Mouse (Mus musculus): Measurements from ENCODE around the gene Olfr45. TPM values are rescaled to one million over a fixed set of nuclear protein-coding genes. Genes with fewer than 3 reads are reported as not detected.

Gene Olfr45
- polyA plus RNA-seq (2017; shearing (Covaris generic)) = not detected

DNA sequence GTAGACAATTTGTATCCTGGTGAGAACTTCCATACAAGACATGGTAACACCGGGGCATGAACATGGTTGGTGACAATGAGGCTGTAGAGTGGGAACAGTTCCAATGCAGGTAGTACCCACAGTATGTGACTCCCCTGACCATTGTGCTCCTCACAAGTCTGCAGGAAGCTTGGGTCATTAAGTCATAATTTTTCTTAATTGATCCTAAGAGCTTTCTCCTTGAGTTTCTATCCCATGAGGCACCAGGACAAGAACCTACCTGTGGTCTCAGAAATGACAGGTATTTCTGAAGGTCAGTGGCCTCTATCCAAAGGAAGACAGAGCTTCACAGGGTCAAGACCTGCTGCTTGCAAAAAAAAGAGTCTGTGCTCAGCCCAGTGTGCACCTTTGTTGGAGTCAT is at the start of gene Olfr45:
Gene Olfr45 (plus strand): TSS at position 301 of the 400 bp plus-strand sequence.

DNA sequence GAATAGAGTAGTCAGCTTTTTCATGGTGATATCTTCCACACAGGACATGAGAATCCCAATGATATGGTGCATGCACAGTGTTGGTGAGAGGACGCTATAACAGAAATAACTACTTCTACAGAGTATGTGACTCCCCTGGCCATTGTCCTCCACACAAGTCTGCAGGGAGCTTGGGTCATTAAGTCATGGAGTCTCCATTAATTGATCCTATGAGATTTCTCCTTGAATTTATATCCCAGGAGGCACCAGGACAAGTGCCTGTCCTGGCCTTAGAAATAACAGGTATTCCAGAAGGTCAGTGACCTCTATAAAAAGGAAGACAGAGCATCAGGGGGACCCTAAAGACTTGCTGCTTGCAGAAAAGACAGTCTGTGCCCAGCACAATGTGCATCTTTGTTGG is 35.6 kb upstream of the Olfr45 start, which contains the start of gene Olfr53:
Gene Olfr53 (plus strand): TSS at position 301 of the 400 bp plus-strand sequence.

GRCm38 (mm10) chr7:140659630-140660029 is 22.1 kb upstream of the Olfr45 start, which contains the start of gene Olfr539:
Gene Olfr539, plus strand, starts transcription at chr7:140659930.

DNA sequence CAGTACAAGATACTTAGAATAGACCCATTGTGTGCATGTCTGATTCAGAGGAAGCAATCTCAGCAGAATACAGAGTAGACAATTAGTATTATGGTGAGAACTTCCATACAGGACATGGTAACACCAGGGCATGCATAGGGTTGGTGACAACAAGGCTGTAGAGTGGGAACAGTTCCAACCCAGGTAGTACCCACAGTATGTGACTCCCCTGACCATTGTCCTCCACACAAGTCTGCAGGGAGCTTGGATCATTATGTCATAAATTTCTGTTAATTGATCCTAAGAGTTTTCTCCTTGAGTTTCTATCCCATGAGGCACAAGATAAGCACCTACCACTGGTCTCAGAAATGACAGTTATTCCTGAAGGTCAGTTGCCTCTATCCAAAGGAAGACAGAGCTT is 15.2 kb downstream of the Olfr45 start, which contains the start of gene Olfr541:
Gene Olfr541 (plus strand): TSS at position 301 of the 400 bp plus-strand sequence.

Other genes with a start within 250 kb of the Olfr45 start
- not detected for gene Olfr533, start 218.6 kb upstream of the Olfr45 start, polyA plus RNA-seq (2017; shearing (Covaris generic))
- gene Olfr535, start 197.7 kb upstream of the Olfr45 start, polyA plus RNA-seq (2017; shearing (Covaris generic)) = not detected
- not detected for gene Olfr536, start 174.6 kb upstream of the Olfr45 start, polyA plus RNA-seq (2017; shearing (Covaris generic))
- not detected for gene Olfr538, start 114.1 kb upstream of the Olfr45 start, polyA plus RNA-seq (2017; shearing (Covaris generic))
- gene Olfr46, start 80.7 kb upstream of the Olfr45 start, polyA plus RNA-seq (2017; shearing (Covaris generic)) = not detected
- not detected for gene Olfr61, start 53.0 kb upstream of the Olfr45 start, polyA plus RNA-seq (2017; shearing (Covaris generic))
- gene Olfr53, start 35.5 kb upstream of the Olfr45 start, polyA plus RNA-seq (2017; shearing (Covaris generic)) = not detected
- 0.02 TPM for gene Olfr539, start 22.0 kb upstream of the Olfr45 start, polyA plus RNA-seq (2017; shearing (Covaris generic))
- not detected for gene Olfr541, start 15.3 kb downstream of the Olfr45 start, polyA plus RNA-seq (2017; shearing (Covaris generic))
- gene Cyp2e1, start 81.8 kb downstream of the Olfr45 start, polyA plus RNA-seq (2017; shearing (Covaris generic)) = not detected
- 0.66 TPM for gene Syce1, start 105.9 kb downstream of the Olfr45 start, polyA plus RNA-seq (2017; shearing (Covaris generic))
- gene Zfp941, start 140.2 kb downstream of the Olfr45 start, polyA plus RNA-seq (2017; shearing (Covaris generic)) = 0.20 TPM
- gene Urah, start 153.1 kb downstream of the Olfr45 start, polyA plus RNA-seq (2017; shearing (Covaris generic)) = not detected
- gene Scgb1c1, start 163.6 kb downstream of the Olfr45 start, polyA plus RNA-seq (2017; shearing (Covaris generic)) = not detected
- not detected for gene Odf3, start 165.9 kb downstream of the Olfr45 start, polyA plus RNA-seq (2017; shearing (Covaris generic))
- not detected for gene Gm45785, start 174.4 kb downstream of the Olfr45 start, polyA plus RNA-seq (2017; shearing (Covaris generic))
- gene Ric8a, start 175.0 kb downstream of the Olfr45 start, polyA plus RNA-seq (2017; shearing (Covaris generic)) = 165 TPM
- 56.9 TPM for gene Bet1l, start 175.6 kb downstream of the Olfr45 start, polyA plus RNA-seq (2017; shearing (Covaris generic))
- gene Psmd13, start 200.0 kb downstream of the Olfr45 start, polyA plus RNA-seq (2017; shearing (Covaris generic)) = 242 TPM
- 13.3 TPM for gene Sirt3, start 200.4 kb downstream of the Olfr45 start, polyA plus RNA-seq (2017; shearing (Covaris generic))
- not detected for gene Cox8b, start 218.5 kb downstream of the Olfr45 start, polyA plus RNA-seq (2017; shearing (Covaris generic))
- not detected for gene Nlrp6, start 239.0 kb downstream of the Olfr45 start, polyA plus RNA-seq (2017; shearing (Covaris generic))